In genomic region chr16:42370148-42370547, GRCm38 (mm10) we compare ENCODE assay signal across 12 mouse cellular contexts. TPM values are rescaled to one million over a fixed set of nuclear protein-coding genes. Genes with fewer than 3 reads are reported as not detected.
DNase-seq lines count a peak whose midpoint lies in the region; ATAC-seq lines count a peak whose summit lies in the region.
"Had no signal": no experiment of that assay in that cellular context is flagged by ENCODE, and none has a peak within 500 bp of the region (broad histone marks: within the 10 kb centered on the region; RNA-seq: fewer than 3 reads in every experiment).

No protein-coding gene starts in this region.

- ATAC-seq in midbrain, embryonic 13.5 days, result peak; percentile 73
- ATAC-seq in midbrain, embryonic 11.5 days (ENCODE audit: low FRiP score), result no peak
- peak; percentile 95 for ATAC-seq in hindbrain, embryonic 16.5 days
- peak; percentile 85 for ATAC-seq in midbrain, embryonic 16.5 days
- ATAC-seq: inflammation-experienced regulatory T-cells, adult 6 months had no signal

- 50% methylated on average over 6 of the region's 6 CpGs for WGBS in midbrain, embryonic 13.5 days
- 76% methylated on average over 6 of the region's 6 CpGs for WGBS in midbrain, embryonic 11.5 days
- 45% methylated on average over 6 of the region's 6 CpGs for WGBS in hindbrain, embryonic 16.5 days
- WGBS in midbrain, embryonic 16.5 days, result 38% methylated on average over 6 of the region's 6 CpGs

- H3K27me3 ChIP-seq in midbrain, embryonic 13.5 days, result no peaks in the 10 kb centered on the region
- no peaks in the 10 kb centered on the region for H3K27me3 ChIP-seq in midbrain, embryonic 11.5 days (ENCODE audit: control insufficient read depth, insufficient read depth, low read length)
- no peaks in the 10 kb centered on the region for H3K27me3 ChIP-seq in hindbrain, embryonic 16.5 days (replicated peaks; ENCODE audit: control insufficient read depth, insufficient read depth, low read length)
- H3K27me3 ChIP-seq in midbrain, embryonic 16.5 days (ENCODE audit: control insufficient read depth, insufficient read depth, low read depth, low read length), result no peaks in the 10 kb centered on the region
- H3K27me3 ChIP-seq: heart, embryonic 13.5 days had no signal

- H3K4me2 ChIP-seq in midbrain, embryonic 13.5 days (replicated peaks), result no peak overlapping the region
- H3K4me2 ChIP-seq in midbrain, embryonic 11.5 days, result no peak overlapping the region
- H3K4me2 ChIP-seq in hindbrain, embryonic 16.5 days (ENCODE audit: low read length), result no peak overlapping the region
- H3K4me2 ChIP-seq in midbrain, embryonic 16.5 days (ENCODE audit: low read length), result no peak overlapping the region
- H3K4me2 ChIP-seq: heart, embryonic 13.5 days had no signal

- H3K4me3 ChIP-seq in midbrain, embryonic 13.5 days (replicated peaks), result no peak overlapping the region
- no peak overlapping the region for H3K4me3 ChIP-seq in midbrain, embryonic 11.5 days (ENCODE audit: low read depth, low read length)
- H3K4me3 ChIP-seq in hindbrain, embryonic 16.5 days (ENCODE audit: low read length), result no peak overlapping the region
- H3K4me3 ChIP-seq in midbrain, embryonic 16.5 days (ENCODE audit: low read depth, low read length), result no peak overlapping the region
- H3K4me3 ChIP-seq: heart, embryonic 13.5 days had no signal

- no peaks in the 10 kb centered on the region for H3K9me3 ChIP-seq in midbrain, embryonic 13.5 days
- no peaks in the 10 kb centered on the region for H3K9me3 ChIP-seq in midbrain, embryonic 11.5 days (ENCODE audit: control insufficient read depth, low read length)
- H3K9me3 ChIP-seq in hindbrain, embryonic 16.5 days (ENCODE audit: control insufficient read depth, low read length), result no peaks in the 10 kb centered on the region
- H3K9me3 ChIP-seq in midbrain, embryonic 16.5 days (replicated peaks; ENCODE audit: control insufficient read depth, low read length, poor library complexity, severe bottlenecking), result no peaks in the 10 kb centered on the region
- H3K9me3 ChIP-seq: heart, embryonic 13.5 days had no signal

- no peaks in the 10 kb centered on the region for H3K36me3 ChIP-seq in midbrain, embryonic 13.5 days
- H3K36me3 ChIP-seq in midbrain, embryonic 11.5 days (ENCODE audit: control insufficient read depth, insufficient read depth, low read length), result no peaks in the 10 kb centered on the region
- H3K36me3 ChIP-seq in hindbrain, embryonic 16.5 days (ENCODE audit: control insufficient read depth, insufficient read depth, low read length), result no peaks in the 10 kb centered on the region
- H3K36me3 ChIP-seq in midbrain, embryonic 16.5 days (ENCODE audit: control insufficient read depth, insufficient read depth, low read length), result no peaks in the 10 kb centered on the region
- H3K36me3 ChIP-seq: heart, embryonic 13.5 days had no signal

- peak overlapping the region; percentile 65 for H3K27ac ChIP-seq in midbrain, embryonic 13.5 days
- no peak overlapping the region for H3K27ac ChIP-seq in midbrain, embryonic 11.5 days (ENCODE audit: low read depth, low read length)
- peak overlapping the region; percentile 24; the same call in 1 of the 2 replicates for H3K27ac ChIP-seq in hindbrain, embryonic 16.5 days (ENCODE audit: low read depth, low read length)
- peak overlapping the region; percentile 44 for H3K27ac ChIP-seq in midbrain, embryonic 16.5 days (ENCODE audit: low read length)
- H3K27ac ChIP-seq: heart, embryonic 13.5 days had no signal

- H3K4me1 ChIP-seq in midbrain, embryonic 13.5 days (replicated peaks), result peaks cover 9% of the 10 kb centered on the region; the same call in 1 of the 2 replicates
- H3K4me1 ChIP-seq in midbrain, embryonic 11.5 days (ENCODE audit: control insufficient read depth, insufficient read depth, low read length), result no peaks in the 10 kb centered on the region
- no peaks in the 10 kb centered on the region for H3K4me1 ChIP-seq in hindbrain, embryonic 16.5 days (ENCODE audit: control insufficient read depth, insufficient read depth, low read depth, low read length)
- peaks cover 7% of the 10 kb centered on the region; the same call in 1 of the 2 replicates for H3K4me1 ChIP-seq in midbrain, embryonic 16.5 days (ENCODE audit: control insufficient read depth, insufficient read depth, low read length)
- H3K4me1 ChIP-seq: heart, embryonic 13.5 days had no signal

- no peak for DNase-seq in midbrain, embryonic 11.5 days (ENCODE audit: low spot score, missing footprints)
- peak; percentile 25 to 52 for DNase-seq in frontal cortex, adult 2 months (ENCODE audit: extremely low spot score in 1 of 2, low spot score in 1 of 2)
- DNase-seq in heart, adult 8-10 months (ENCODE audit: low spot score), result no peak
- no peak for DNase-seq in cerebellum, adult 9-11 months
- DNase-seq in T-cell, adult 2 months (ENCODE audit: low spot score), result no peak
- DNase-seq: adrenal gland, adult 8-10 months; kidney, postnatal 10 days had no signal

- no peak overlapping the region for H3K9ac ChIP-seq in midbrain, embryonic 13.5 days (replicated peaks)
- H3K9ac ChIP-seq in midbrain, embryonic 11.5 days (ENCODE audit: low read length), result no peak overlapping the region
- H3K9ac ChIP-seq in hindbrain, embryonic 16.5 days (ENCODE audit: low read depth, low read length), result no peak overlapping the region
- no peak overlapping the region for H3K9ac ChIP-seq in midbrain, embryonic 16.5 days (ENCODE audit: low read depth, low read length)
- H3K9ac ChIP-seq: heart, embryonic 13.5 days had no signal

RNA-seq across cellular contexts. Expression of gene Gap43, which starts 29.7 kb away (rescaled TPM):
- 875 and 991 TPM in 2 replicates for polyA plus RNA-seq in midbrain, embryonic 13.5 days (2015; fragmentation: Nextera tagmentation; extraction: Ambion mirVana)
- polyA plus RNA-seq in midbrain, embryonic 11.5 days (2014; fragmentation: Nextera tagmentation; extraction: Ambion mirVana), result 301 and 323 TPM in 2 replicates
- polyA plus RNA-seq in frontal cortex, adult 2 months (2012; rRNA removed), result 337 and 448 TPM in 2 replicates
- polyA plus RNA-seq in hindbrain, embryonic 16.5 days (2015; fragmentation: Nextera tagmentation; extraction: Ambion mirVana), result 1,585 and 1,771 TPM in 2 replicates
- polyA plus RNA-seq in midbrain, embryonic 16.5 days (2015; fragmentation: Nextera tagmentation; extraction: Ambion mirVana), result 1,781 and 1,991 TPM in 2 replicates
- under 1 TPM in 3 of 4 experiments, not detected in 1; 0.26 to 0.73 (median 0.35) TPM for total RNA-seq in heart, adult 8-10 months (2022)
- polyA plus RNA-seq: inflammation-experienced regulatory T-cells, adult 6 months had no signal

Comparison
In these comparisons a context has a peak if more than half of its experiments do, and no peak if none do; other contexts are left out.
1. DNase-seq: peak in frontal cortex, adult 2 months (2 of 2); none in midbrain, embryonic 11.5 days (single experiment), heart, adult 8-10 months (single experiment), cerebellum, adult 9-11 months (single experiment) and T-cell, adult 2 months (single experiment).